Mouse (Mus musculus): ENCODE results near the gene Atg4a-ps.

Atg4a-ps gene

GRCm38 (mm10) chr3:103633124-103633523, 12.7 kb downstream of the Atg4a-ps start:
- no peak for DNase-seq (ENCODE audit: extremely low read depth, insufficient read length, low spot score)

- DNase-seq (ENCODE audit: extremely low read depth, insufficient read length, low spot score), result no peak
Observed at GRCm38 (mm10) chr3:103627661-103628060, 18.2 kb downstream of the Atg4a-ps start.

- DNase-seq (ENCODE audit: extremely low read depth, insufficient read length, low spot score), result no peak
Observed at GRCm38 (mm10) chr3:103626481-103626880, 19.4 kb downstream of the Atg4a-ps start.

DNA sequence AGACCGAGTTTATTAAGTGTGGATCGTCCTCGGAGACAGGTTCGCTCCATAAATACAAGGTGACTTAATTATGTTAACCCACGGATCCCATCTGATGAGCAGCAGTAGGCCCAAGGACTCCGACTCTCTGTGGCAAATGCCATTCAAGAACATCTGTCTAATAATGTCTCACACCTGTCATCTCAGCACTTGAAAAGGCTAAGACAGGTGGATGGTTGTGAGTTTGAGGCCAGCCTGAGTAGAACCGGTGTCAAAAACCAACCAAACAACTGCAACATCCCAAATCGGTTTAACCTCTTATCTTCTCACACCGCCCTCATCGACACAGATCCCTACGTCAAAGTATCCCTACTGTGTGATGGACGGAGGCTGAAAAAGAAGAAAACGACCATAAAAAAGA, 20.7 kb downstream of the Atg4a-ps start:
- DNase-seq (ENCODE audit: extremely low read depth, insufficient read length, low spot score), result no peak

DNA sequence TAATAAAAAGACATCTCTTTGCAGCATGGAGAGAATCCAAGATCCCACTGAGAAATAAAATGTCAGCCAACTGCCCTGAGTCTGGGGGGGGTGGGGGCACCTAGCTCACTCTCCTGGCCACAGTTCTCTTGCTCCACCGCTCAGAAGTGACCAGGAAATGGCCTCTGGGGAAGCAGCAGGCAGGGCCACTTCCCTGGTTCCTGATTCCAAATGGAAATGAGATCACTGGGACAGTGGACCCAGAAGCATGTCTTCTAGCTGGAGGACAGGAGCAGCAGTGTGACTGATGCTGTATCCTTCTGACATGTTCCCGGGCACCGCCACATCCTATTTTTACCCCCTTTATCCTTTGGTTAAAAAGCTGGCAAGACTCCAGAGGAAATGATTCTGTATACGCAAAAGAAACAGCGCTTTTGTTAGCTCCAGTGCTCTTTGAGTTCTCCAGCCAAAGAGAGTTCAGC, 21.2 kb downstream of the Atg4a-ps start:
- no peak for DNase-seq (ENCODE audit: extremely low read depth, insufficient read length, low spot score)

DNA sequence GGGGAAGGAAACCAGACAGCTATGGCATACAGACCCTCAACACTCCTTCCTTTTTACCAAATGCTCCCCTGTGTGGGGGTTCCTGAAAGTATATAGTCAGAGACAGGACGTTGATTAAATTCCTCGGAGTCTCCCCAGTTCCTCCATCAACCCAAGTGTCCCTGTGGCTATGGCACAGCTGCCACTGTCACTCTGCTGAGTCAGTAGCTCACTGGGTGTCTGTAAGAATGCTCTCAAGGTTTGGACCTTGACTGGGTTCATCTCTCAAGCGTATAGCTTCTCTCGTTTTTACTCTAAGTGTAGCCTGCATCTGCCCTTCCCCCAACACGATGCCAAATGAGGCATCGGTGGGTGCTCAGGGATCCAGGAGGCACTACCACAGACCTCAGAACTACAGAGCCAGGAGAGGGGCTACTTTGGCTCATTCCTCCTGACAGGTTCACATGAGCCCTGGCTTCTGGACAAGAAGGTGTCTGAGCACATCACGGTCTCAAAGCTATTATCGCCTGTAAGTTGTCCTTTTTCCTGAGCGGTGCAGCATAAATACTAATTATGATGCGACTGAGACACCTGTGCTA, 21.9 kb downstream of the Atg4a-ps start:
- DNase-seq (ENCODE audit: extremely low read depth, insufficient read length, low spot score), result no peak

- DNase-seq (ENCODE audit: extremely low read depth, insufficient read length, low spot score), result no peak
Observed at GRCm38 (mm10) chr3:103620101-103620500, 25.8 kb downstream of the Atg4a-ps start.

- DNase-seq (ENCODE audit: extremely low read depth, insufficient read length, low spot score), result no peak
Observed at GRCm38 (mm10) chr3:103616981-103617380, 28.9 kb downstream of the Atg4a-ps start.

- no peak for DNase-seq (ENCODE audit: extremely low read depth, insufficient read length, low spot score)
Observed at GRCm38 (mm10) chr3:103615621-103616020, 30.2 kb downstream of the Atg4a-ps start.

GRCm38 (mm10) chr3:103612636-103613355, 33.1 kb downstream of the Atg4a-ps start:
- DNase-seq (ENCODE audit: extremely low read depth, insufficient read length, low spot score), result peak; percentile 33

DNA sequence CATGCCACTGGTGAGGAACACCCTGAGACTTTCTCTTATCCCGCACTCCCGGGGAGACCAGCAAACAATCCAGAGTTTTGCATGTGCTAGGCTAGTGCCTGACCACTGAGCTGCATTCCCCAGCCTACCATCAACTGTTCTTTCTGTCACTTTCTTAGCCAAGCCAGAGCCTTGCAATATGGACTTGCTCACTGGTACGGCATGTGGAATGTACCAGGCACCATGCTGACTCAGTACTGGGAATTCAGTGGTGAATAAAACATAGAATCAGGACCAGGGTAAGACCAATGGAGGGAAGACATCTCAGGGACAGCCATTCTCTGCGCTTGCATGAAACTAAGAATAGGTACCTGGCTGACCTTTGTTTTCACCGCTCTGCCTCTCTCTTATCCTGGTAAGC, 35.6 kb downstream of the Atg4a-ps start:
- peak; percentile 33 for DNase-seq (ENCODE audit: extremely low read depth, insufficient read length, low spot score)

DNA sequence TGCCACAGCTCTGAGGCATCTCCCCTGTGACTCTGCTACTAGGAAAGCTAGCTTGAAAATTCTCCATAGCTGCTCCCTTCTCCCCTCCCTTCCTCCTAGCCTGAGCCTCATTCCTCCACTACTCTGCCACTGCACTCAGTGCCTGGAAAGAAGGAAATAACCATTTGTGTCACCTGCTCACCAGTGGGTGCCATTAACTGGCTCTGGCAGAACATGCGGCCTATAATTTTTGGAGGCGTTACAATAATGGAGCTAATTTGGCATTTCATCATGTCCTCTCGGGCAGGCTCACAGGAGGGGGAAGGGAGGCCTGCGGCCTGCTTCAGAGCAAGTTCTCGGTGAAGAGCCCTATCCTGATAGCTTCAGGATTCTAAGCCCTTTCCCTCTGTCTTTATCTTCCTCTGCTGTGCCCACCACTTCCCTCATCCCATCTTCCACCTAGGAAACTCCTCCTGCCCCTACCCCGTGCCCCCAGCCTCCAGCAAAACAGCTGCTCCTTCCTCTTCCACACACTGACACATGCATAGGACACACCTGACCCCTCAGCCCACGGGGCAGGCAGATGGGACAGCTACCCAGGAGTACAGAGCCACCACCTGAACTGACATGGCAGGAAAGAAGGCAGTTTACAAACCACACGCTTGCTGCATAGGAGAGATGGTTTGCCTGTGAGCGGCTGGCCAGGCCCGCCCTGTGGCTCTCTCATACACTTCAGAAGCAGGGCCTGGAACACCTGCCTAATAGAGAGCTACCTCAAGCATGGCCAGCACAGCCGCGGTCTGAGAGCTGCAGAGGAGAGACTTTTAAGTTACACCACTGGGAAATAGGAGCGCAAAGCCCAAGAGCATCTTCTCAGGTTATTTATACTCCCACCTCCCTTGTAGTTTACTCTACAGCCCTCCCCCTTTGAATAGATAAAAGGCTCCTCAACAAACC, 38.9 kb downstream of the Atg4a-ps start:
- no peak for DNase-seq (ENCODE audit: extremely low read depth, insufficient read length, low spot score)

DNA sequence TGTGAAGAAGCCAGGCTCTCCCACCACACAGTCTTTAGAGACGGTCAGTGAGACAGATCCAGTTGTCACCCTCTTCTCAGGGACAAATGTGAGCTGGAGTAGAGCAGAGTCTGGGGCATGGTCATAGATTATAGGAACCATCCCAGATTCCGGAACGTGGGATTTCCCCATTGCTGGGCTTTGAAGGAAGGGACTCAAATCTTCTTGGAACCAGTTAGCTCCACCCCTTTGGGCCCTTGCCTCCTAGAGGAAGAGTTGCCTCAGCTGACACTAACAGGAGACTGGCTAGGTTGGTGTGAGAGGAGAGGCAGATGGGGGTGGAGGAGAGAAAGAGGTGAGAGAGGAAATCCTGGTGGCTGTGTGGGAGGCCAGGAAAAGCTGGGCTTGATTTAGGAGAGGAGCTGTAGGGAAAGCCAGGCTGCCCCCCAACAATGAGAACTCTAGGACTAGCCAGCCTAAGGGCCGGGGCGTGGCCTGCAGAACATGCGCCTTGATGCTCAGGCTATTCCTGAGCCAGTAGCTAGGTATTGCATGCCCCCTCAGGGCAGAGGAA, 39.7 kb downstream of the Atg4a-ps start:
- no peak for DNase-seq (ENCODE audit: extremely low read depth, insufficient read length, low spot score)

- peak; percentile 60 for DNase-seq (ENCODE audit: extremely low read depth, insufficient read length, low spot score)
Observed at GRCm38 (mm10) chr3:103601561-103601960, 44.3 kb downstream of the Atg4a-ps start.

DNA sequence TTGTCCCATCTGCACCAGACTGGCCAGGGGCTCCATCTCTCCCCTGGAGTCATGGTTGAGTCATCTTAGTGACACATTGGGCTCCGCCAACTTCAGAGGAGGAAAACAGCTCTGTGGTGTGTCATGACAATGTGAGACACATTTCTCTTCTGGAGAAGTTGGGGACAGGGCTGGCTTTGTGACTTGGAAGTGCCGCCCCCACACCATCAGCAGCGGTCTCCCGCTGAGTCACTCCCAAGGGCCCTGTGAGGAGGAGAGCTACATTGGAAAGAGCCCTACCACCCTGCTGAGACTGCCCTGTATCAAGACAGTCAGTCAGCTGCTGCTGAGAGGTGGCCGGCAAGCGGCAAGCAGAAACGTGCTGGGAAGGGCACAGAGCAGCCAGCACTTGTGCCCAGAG, 44.9 kb downstream of the Atg4a-ps start:
- peak; percentile 92 for DNase-seq (ENCODE audit: extremely low read depth, insufficient read length, low spot score)

- no peak for DNase-seq (ENCODE audit: extremely low read depth, insufficient read length, low spot score)
Observed at GRCm38 (mm10) chr3:103597586-103597985, 48.3 kb downstream of the Atg4a-ps start.

- DNase-seq (ENCODE audit: extremely low read depth, insufficient read length, low spot score), result no peak
Observed at GRCm38 (mm10) chr3:103595271-103595810, 50.5 kb downstream of the Atg4a-ps start.
